22 mouse cellular contexts compared by ENCODE assay signal in the genomic region with DNA sequence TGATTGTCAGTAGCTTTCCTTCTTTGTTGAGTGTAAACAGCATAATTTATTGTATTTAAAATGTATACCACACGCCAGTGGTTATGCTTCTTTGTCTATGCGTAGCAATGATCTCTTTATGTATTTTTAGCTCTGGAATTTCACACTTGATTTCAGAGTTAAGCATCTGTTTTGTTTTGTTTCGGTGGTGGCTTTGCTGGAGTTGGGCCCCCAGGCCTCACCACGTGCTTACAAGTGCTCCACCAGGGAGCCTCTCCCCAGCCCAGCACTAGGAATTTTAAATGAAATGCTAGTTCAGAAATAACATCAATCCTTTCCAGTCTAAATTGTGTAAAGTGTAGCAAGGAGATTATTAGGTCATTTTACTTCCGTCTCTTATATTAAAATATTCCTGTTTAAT.
"Had no signal": no experiment of that assay in that cellular context is flagged by ENCODE, and none has a peak within 500 bp of the region (broad histone marks: within the 10 kb centered on the region; RNA-seq: fewer than 3 reads in every experiment).

No protein-coding gene starts in this region.

- H3K27me3 ChIP-seq: limb, embryonic 13.5 days; liver, embryonic 12.5 days; liver, embryonic 15.5 days; lung, embryonic 15.5 days; megakaryocyte, embryonic 14.5 days; neural tube, embryonic 12.5 days; neural tube, embryonic 15.5 days; stomach, embryonic 15.5 days had no signal

- H3K4me2 ChIP-seq: limb, embryonic 13.5 days; liver, embryonic 12.5 days; liver, embryonic 15.5 days; lung, embryonic 15.5 days; midbrain, embryonic 11.5 days; neural tube, embryonic 12.5 days; neural tube, embryonic 15.5 days; stomach, embryonic 15.5 days had no signal

- H3K9me3 ChIP-seq: limb, embryonic 13.5 days; liver, embryonic 12.5 days; liver, embryonic 15.5 days; lung, embryonic 15.5 days; megakaryocyte, embryonic 14.5 days; neural tube, embryonic 12.5 days; neural tube, embryonic 15.5 days; stomach, embryonic 15.5 days had no signal

- H3K9ac ChIP-seq: limb, embryonic 13.5 days; liver, embryonic 12.5 days; liver, embryonic 15.5 days; lung, embryonic 15.5 days; neural tube, embryonic 12.5 days; neural tube, embryonic 15.5 days; stomach, embryonic 15.5 days had no signal

- H3K4me3 ChIP-seq: limb, embryonic 13.5 days; liver, embryonic 12.5 days; liver, embryonic 15.5 days; lung, embryonic 15.5 days; megakaryocyte, embryonic 14.5 days; neural tube, embryonic 12.5 days; neural tube, embryonic 15.5 days; stomach, embryonic 15.5 days had no signal

- H3K4me1 ChIP-seq: liver, embryonic 12.5 days; liver, embryonic 15.5 days; lung, embryonic 15.5 days; megakaryocyte, embryonic 14.5 days; neural tube, embryonic 12.5 days; neural tube, embryonic 15.5 days; stomach, embryonic 15.5 days had no signal

- DNase-seq: kidney, adult 9 months; kidney, postnatal 14 days; kidney, postnatal 4 days; left cerebral cortex, postnatal 4 days; liver; lung, adult 18-20 months; lung, postnatal 10 days; lung, postnatal 36 days; midbrain, embryonic 14.5 days; right cerebral cortex, adult 18-20 months; right cerebral cortex, postnatal 14 days; right cerebral cortex, postnatal 4 days; thymus, postnatal 25 days had no signal

- H3K27ac ChIP-seq: limb, embryonic 13.5 days; liver, embryonic 12.5 days; liver, embryonic 15.5 days; lung, embryonic 15.5 days; neural tube, embryonic 12.5 days; neural tube, embryonic 15.5 days; stomach, embryonic 15.5 days had no signal

- ATAC-seq: liver, embryonic 12.5 days had no signal

- H3K36me3 ChIP-seq: limb, embryonic 13.5 days; liver, embryonic 12.5 days; liver, embryonic 15.5 days; lung, embryonic 15.5 days; neural tube, embryonic 12.5 days; neural tube, embryonic 15.5 days; stomach, embryonic 15.5 days had no signal
